Mouse (Mus musculus): Measurements from ENCODE around the gene Ifitm3. TPM values are rescaled to one million over a fixed set of nuclear protein-coding genes. Genes with fewer than 3 reads are reported as not detected.
A peak's percentile ranks its signal among the peaks of the same experiment; 100 is the strongest.
"Not testable (repeated sequence)": the region's sequence is repeated elsewhere in the genome, so short reads cannot be mapped to it uniquely, and the experiment has no call there.

Ifitm3 gene
- polyA plus RNA-seq, 1 experiment, result not detected

DNA sequence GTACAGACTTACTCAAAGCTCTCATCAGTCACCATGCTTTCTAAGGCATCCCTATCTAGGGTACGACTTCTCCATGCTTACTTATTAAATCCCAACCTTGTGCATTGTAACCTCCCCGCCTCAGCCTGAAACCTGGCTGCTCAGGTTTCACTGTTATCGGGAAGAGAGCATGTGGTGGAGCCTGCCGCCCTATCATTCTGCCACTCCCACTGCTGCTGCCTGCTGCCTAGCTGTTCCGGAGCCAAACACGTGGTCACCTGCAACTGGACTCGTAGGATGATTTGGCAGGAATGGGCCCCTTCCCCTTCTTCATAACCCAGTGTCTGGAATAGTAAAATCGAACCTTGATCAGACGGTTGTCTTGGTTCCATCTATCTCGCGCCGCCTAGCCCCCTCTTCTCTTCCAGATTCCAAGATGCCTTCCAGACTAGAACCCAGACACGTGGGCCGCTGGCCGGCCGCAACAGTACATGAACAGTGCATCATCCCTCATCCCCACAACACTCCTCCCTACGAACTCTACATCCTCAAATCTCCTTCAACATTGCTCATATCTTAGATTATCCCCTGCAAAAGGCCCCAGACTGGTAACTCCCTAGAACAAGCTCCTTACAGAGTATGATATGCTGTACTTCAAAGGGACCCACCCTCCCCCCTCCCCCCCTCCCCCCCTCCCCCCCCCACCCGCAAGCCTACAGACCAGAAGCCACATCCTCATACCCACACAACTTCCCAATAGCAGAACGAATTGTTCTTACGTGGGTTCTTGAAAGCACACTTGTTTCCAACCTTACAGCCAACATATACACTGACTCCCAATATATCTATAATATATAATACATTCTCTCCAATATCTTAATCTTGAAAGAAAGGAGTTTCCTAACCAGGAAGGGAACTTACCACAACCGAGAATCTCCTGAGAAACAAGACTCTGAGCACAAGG, 27.8 kb upstream of the Ifitm3 start:
- Histone ChIP-seq H3K4me3 (ENCODE audit: insufficient read depth, low read depth, low read length) (no peak overlapping the region), H3K27ac (ENCODE audit: insufficient read depth, low read depth, low read length) (no peak overlapping the region), H3K4me1 (ENCODE audit: control insufficient read depth, insufficient read depth, low read length) (no peaks in the 10 kb centered on the region; the same call in 1 of the 2 replicates)
- TF ChIP-seq CTCF (IDR thresholded peaks at IDR 0.05; ENCODE audit: insufficient read depth, low read depth, low read length) (no peak), POLR2A (IDR thresholded peaks at IDR 0.05; ENCODE audit: insufficient read depth, low read depth, low read length) (no peak)
- 87% methylated on average over 20 of the region's 21 CpGs for WGBS

DNA sequence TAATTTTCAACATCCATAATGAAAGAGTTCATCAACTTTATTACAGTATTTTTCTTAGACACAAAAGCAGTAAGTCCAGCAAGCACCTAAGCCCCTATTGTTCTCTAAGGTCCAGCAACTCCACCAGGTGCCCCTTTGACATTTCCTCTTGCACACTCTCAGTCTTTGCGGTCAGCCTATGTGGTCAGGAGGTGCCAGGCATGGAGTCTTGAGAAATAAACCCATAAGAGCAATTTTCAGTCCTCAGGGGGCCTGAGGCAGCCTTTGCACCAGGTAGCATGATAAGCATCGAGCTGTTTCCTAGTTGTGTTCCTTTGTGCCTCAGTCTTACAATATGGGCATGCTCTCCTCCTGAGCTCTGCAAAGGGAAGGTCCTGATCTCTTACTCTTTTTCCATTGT, 26.1 kb upstream of the Ifitm3 start:
- not testable (repeated sequence) for H3K27ac ChIP-seq (ENCODE audit: insufficient read depth, low read depth, low read length); H3K4me1 ChIP-seq (ENCODE audit: control insufficient read depth, insufficient read depth, low read length); H3K4me3 ChIP-seq (ENCODE audit: insufficient read depth, low read depth, low read length)
- WGBS, result 83% methylated on average over 1 of the region's 2 CpGs

DNA sequence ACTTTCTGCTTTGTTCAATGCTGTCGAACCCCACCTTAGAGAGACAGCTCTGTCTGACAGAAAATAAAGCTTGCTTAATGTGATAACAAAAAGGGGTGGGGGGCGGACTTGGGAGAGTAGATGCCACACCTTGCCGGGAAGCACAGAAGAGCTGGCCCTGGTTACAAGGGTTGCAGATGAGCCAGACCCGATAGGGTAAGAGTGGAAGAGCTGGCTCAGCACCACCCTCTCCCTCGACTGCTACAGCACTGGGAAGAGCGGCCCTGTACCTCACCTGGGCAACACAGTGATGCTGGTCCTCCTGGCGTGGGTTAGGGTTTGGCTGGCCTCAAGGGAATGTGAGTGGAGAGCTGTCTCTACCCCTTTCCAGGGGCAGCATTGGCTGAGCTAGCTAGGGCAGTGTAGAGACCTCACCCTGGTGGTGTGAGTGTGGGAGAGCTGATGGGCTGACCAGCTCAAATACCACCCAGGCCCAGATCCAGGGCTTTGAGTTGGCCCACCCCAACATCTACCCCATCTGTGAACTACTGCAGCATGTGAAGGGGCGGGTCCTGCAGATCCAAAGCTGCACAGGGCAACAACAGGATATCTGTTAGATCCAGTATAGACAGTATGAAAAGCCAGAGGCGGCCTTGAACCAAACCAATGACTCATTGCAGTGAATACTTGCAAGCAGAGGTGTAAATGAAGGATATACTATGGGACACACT, 22.0 kb upstream of the Ifitm3 start:
- Histone ChIP-seq H3K4me1 (ENCODE audit: control insufficient read depth, insufficient read depth, low read length) (no peaks in the 10 kb centered on the region), H3K27ac (ENCODE audit: insufficient read depth, low read depth, low read length) (no peak overlapping the region), H3K4me3 (ENCODE audit: insufficient read depth, low read depth, low read length) (no peak overlapping the region)
- no peak for TF ChIP-seq POLR2A (IDR thresholded peaks at IDR 0.05; ENCODE audit: insufficient read depth, low read depth, low read length)
- no peak for TF ChIP-seq CTCF (IDR thresholded peaks at IDR 0.05; ENCODE audit: insufficient read depth, low read depth, low read length)
- 82% methylated on average over 9 of the region's 9 CpGs for WGBS

DNA sequence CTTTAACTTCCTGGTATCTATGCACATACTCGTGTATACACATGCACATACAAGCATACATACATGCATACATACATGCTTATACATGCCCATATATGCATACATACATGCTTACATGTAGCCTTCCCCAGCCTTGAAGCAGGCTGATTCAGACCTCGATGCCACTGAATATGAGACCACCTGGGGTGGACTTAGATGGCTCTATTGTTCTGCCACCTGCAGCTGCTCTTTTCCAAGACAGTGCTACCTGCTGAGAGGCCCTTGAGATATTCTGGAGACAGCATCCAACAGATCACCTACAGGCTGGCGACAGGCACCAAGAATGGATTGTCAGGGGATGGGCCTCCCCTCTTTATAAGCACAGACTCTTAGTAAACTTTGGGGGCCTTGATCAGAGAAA, 19.8 kb upstream of the Ifitm3 start:
- 60% methylated on average over 3 of the region's 3 CpGs for WGBS

DNA sequence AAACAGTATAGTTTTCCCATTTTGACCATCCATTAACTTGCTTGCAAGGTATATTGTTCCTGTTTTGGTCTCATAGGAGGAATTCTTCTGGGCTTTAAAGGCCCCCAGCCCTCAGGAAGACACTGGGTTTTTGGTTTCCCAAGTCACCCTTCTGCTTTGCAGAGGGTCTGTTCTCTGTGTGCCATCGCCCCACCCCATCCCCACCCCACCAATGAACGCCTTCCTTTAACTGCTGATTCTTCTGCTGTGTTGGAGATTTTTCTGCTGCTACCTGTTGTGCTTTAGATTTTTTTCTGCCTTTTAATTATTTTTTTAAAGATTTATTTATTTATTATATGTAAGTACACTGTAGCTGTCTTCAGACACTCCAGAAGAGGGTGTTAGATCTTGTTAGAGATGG, 18.3 kb upstream of the Ifitm3 start, which contains the start of gene Gm17387:
TSS of gene Gm17387 (plus strand) at position 301 of the 400 bp plus-strand sequence.
- Histone ChIP-seq H3K4me3 (ENCODE audit: insufficient read depth, low read depth, low read length) (no peak within 1 kb of the TSS), H3K27ac (ENCODE audit: insufficient read depth, low read depth, low read length) (no peak within 1 kb of the TSS), H3K4me1 (ENCODE audit: control insufficient read depth, insufficient read depth, low read length) (no peaks in the 10 kb centered on the region; the same call in 1 of the 2 replicates)
- TF ChIP-seq CTCF (IDR thresholded peaks at IDR 0.05; ENCODE audit: insufficient read depth, low read depth, low read length) (no peak), POLR2A (IDR thresholded peaks at IDR 0.05; ENCODE audit: insufficient read depth, low read depth, low read length) (no peak)
- WGBS, result 97% methylated on average over 2 of the region's 2 CpGs

More for the DNA sequence above, 19.8 kb upstream of the Ifitm3 start:
- Histone ChIP-seq H3K4me3 (ENCODE audit: insufficient read depth, low read depth, low read length) (no peak overlapping the region), H3K4me1 (ENCODE audit: control insufficient read depth, insufficient read depth, low read length) (no peaks in the 10 kb centered on the region), H3K27ac (ENCODE audit: insufficient read depth, low read depth, low read length) (no peak overlapping the region)
- TF ChIP-seq CTCF (IDR thresholded peaks at IDR 0.05; ENCODE audit: insufficient read depth, low read depth, low read length) (no peak), POLR2A (IDR thresholded peaks at IDR 0.05; ENCODE audit: insufficient read depth, low read depth, low read length) (no peak)

DNA sequence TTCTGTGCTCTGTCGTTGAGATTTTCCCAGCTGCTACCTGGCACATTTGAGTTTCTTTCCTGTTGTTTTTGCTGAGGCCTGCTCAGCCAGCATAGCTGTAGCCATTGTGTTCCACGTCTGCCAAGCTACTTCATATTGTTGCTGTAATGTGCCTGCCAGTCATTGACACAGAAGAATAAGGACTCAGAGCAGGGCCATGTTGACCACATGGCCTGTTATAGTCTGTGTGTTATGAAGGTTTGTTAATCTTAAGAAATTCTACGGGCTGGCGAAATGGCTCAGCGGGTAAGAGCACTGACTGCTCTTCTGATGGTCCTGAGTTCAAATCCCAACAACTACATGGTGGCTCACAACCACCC, 16.1 kb upstream of the Ifitm3 start:
- whole genome bisulfite sequencing, result 38% methylated on average over 5 of the region's 5 CpGs
- Histone ChIP-seq H3K27ac (ENCODE audit: insufficient read depth, low read depth, low read length) (peak overlapping the region; percentile 33; the same call in 1 of the 2 replicates), H3K4me1 (ENCODE audit: control insufficient read depth, insufficient read depth, low read length) (no peaks in the 10 kb centered on the region; the same call in 1 of the 2 replicates), H3K4me3 (ENCODE audit: insufficient read depth, low read depth, low read length) (no peak overlapping the region)
- TF ChIP-seq POLR2A (IDR thresholded peaks at IDR 0.05; ENCODE audit: insufficient read depth, low read depth, low read length) (no peak), CTCF (IDR thresholded peaks at IDR 0.05; ENCODE audit: insufficient read depth, low read depth, low read length) (no peak)

DNA sequence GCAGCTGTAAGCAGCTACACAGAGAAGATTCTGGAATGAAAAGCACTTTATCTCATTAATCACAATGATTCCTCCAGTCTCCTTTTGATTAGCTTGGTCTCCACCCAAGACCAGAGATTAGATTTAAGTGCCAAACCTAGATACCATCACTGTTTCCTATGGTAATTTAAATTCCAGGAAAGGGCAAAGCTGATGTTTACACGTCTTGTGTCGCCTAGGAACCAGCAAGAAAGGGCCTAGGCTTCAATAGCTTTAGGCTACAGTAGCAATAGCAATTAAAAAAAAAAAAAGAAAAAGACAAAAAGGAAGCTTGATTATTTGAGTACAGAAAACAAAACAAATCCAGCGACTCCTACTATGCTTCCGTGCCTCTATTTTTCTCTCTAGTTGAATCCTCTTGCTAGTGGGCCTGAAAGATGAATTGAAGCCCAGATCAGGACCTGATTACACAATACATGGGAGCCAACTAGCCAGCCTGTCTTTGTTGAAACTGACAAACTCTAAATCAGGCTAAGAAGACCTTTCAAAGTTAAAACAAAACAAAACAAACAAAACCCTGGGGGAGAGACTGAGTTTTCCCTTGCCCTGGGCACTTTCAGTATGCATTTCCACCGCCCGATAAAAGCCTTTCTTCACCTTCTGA, 15.6 kb upstream of the Ifitm3 start:
- Histone ChIP-seq H3K27ac (ENCODE audit: insufficient read depth, low read depth, low read length) (peak overlapping the region; percentile 33), H3K4me3 (ENCODE audit: insufficient read depth, low read depth, low read length) (no peak overlapping the region), H3K4me1 (ENCODE audit: control insufficient read depth, insufficient read depth, low read length) (no peaks in the 10 kb centered on the region; the same call in 1 of the 2 replicates)
- no peak for TF ChIP-seq CTCF (IDR thresholded peaks at IDR 0.05; ENCODE audit: insufficient read depth, low read depth, low read length)
- TF ChIP-seq POLR2A (IDR thresholded peaks at IDR 0.05; ENCODE audit: insufficient read depth, low read depth, low read length), result no peak
- 39% methylated on average over 6 of the region's 6 CpGs for WGBS

DNA sequence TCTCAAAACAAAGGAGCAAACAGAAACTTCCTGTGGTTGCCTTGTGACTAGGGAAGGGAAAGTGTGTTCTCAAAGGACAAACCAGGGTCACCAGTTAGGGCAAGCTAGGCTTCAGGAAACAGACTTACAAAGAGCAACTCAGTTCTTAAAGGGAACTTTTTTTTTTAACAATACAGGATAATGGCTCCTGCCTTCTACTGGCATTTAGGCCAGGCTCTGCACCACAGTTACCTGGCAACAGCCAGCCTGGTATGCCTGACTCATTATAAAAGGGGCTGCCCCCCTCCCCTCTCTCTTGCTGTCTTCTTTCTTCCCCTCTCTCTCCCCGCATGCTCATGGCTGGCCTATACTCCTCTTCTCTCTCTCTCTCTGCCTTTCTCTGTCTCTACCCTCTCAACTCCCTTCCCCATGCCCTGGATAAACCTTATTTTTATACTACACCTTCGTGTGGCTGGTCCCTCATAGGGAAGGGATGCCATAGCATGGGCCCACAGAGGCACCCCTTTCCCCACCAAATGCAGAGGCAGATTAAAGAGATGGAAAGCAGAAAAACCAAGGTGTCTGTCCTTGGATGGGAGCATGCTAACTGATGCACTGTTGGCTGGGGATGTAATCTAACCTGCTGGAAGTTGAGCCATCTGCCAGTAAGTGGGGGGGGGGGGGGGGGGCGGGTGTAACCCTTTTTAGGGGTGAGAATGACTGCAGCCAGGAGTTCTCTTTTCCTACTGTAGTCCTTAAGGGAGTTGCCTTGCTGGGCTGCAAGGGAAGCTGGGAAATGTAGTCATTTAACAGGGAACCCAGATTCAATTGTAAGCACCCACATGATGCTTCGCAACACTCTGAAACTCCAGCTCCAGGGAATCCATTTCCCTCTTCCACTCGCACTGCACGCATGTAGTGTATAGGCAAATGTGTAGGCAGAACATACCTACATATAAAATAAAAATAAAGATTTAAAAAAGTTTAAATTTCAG, 14.6 kb upstream of the Ifitm3 start:
- H3K4me1 ChIP-seq (ENCODE audit: control insufficient read depth, insufficient read depth, low read length), result no peaks in the 10 kb centered on the region; the same call in 1 of the 2 replicates
- 36% methylated on average over 6 of the region's 6 CpGs for WGBS
- no peak overlapping the region for H3K4me3 ChIP-seq (ENCODE audit: insufficient read depth, low read depth, low read length)
- H3K27ac ChIP-seq (ENCODE audit: insufficient read depth, low read depth, low read length), result peak overlapping the region; percentile 40
- TF ChIP-seq POLR2A (IDR thresholded peaks at IDR 0.05; ENCODE audit: insufficient read depth, low read depth, low read length) (no peak), CTCF (IDR thresholded peaks at IDR 0.05; ENCODE audit: insufficient read depth, low read depth, low read length) (no peak)
